Mouse (Mus musculus): ENCODE measurements around the gene Rad51ap1. TPM values are rescaled to one million over a fixed set of nuclear protein-coding genes. Genes with fewer than 3 reads are reported as not detected.

Rad51ap1 gene
- total and polyA plus RNA-seq, 3 experiments: 30.0 to 84.1 (median 79.1) TPM

GRCm38 (mm10) chr6:126921111-126921881 lies 18.1 kb downstream of the Rad51ap1 start, which contains the start of gene Dyrk4:
Gene Dyrk4 (minus strand): TSS chr6:126921839.
- no peak for DNase-seq (ENCODE audit: extremely low read depth)
- no peak within 1 kb of the TSS for H3K4me3 ChIP-seq (replicated peaks in 1 of 3; ENCODE audit: low read depth in 2 of 3, low read length in 2 of 3, poor library complexity in 1 of 3)
- dilution Hi-C loops (cut with MboI; ENCODE audit: extremely low pct_ligation_motif_present, extremely low pct_unique_long_range_greater_than_20kb, low sequenced_read_pairs): no loop called here
- peaks cover 37 to 54% of the 10 kb centered on the region in 2 experiments for H3K36me3 ChIP-seq (replicated peaks in 1 of 2; ENCODE audit: control insufficient read depth in 1 of 2, insufficient read depth in 1 of 2, low read length in 1 of 2)
- H3K9ac ChIP-seq (ENCODE audit: insufficient read depth, low read depth): no peak within 1 kb of the TSS
- H3K9me3 ChIP-seq (replicated peaks; ENCODE audit: low read length): no peaks in the 10 kb centered on the region
- no peaks in the 10 kb centered on the region for H3K79me2 ChIP-seq (replicated peaks; ENCODE audit: control insufficient read depth, extremely low read depth, insufficient read depth, poor library complexity, severe bottlenecking)
- TF ChIP-seq TBP (conservative IDR thresholded peaks at IDR 0.05; ENCODE audit: low read depth, low read length) (no peak), KAT2A (IDR thresholded peaks at IDR 0.05; ENCODE audit: insufficient replicate concordance, low read length) (no peak), GABPA (IDR thresholded peaks at IDR 0.05; ENCODE audit: insufficient replicate concordance, low read depth, low read length) (no peak), IRF4 (IDR thresholded peaks at IDR 0.05; ENCODE audit: low read depth, low read length) (no peak), ZMIZ1 (IDR thresholded peaks at IDR 0.05; ENCODE audit: low read depth, low read length) (no peak), RAD21 (IDR thresholded peaks at IDR 0.05; ENCODE audit: low read depth, low read length) (no peak), ZKSCAN1 (IDR thresholded peaks at IDR 0.05; ENCODE audit: borderline replicate concordance, low read depth, low read length) (no peak), ETS1 (conservative IDR thresholded peaks at IDR 0.05; ENCODE audit: low read depth, low read length) (no peak), JUN (IDR thresholded peaks at IDR 0.05; ENCODE audit: insufficient read depth, low read depth, low read length) (no peak), USF1 (IDR thresholded peaks at IDR 0.05; ENCODE audit: low read depth, low read length) (no peak), TCF12 (IDR thresholded peaks at IDR 0.05; ENCODE audit: low read depth, low read length) (no peak), UBTF (IDR thresholded peaks at IDR 0.05; ENCODE audit: low read depth, low read length) (no peak), E2F4 (IDR thresholded peaks at IDR 0.05; ENCODE audit: insufficient replicate concordance, low read depth, low read length) (no peak), CTCF (conservative IDR thresholded peaks at IDR 0.05 in 1 of 2, IDR thresholded peaks at IDR 0.05 in 1 of 2; ENCODE audit: low read depth in 2 of 2, low read length in 2 of 2) (no peak)
- H3K27me3 ChIP-seq (replicated peaks): no peaks in the 10 kb centered on the region
- no peak within 1 kb of the TSS for H3K4me2 ChIP-seq (ENCODE audit: insufficient read depth, low read depth, poor library complexity, severe bottlenecking)
- 0 out of 4 replicates have a peak, but pooled peaks cover 0 to 2% of the 10 kb centered on the region in 2 experiments for H3K4me1 ChIP-seq (ENCODE audit: control insufficient read depth in 1 of 2, insufficient read depth in 2 of 2)
- no peak within 1 kb of the TSS for H3K27ac ChIP-seq (ENCODE audit: insufficient read depth, low read depth)
- in situ Hi-C loops (cut with MboI; ENCODE audit: low pct_ligation_motif_present, low pct_unique_long_range_greater_than_20kb, low sequenced_read_pairs): loop anchor here (10.0 kb wide), 1 partner anchor 106 kb away; no protein-coding TSS in a partner anchor

DNA sequence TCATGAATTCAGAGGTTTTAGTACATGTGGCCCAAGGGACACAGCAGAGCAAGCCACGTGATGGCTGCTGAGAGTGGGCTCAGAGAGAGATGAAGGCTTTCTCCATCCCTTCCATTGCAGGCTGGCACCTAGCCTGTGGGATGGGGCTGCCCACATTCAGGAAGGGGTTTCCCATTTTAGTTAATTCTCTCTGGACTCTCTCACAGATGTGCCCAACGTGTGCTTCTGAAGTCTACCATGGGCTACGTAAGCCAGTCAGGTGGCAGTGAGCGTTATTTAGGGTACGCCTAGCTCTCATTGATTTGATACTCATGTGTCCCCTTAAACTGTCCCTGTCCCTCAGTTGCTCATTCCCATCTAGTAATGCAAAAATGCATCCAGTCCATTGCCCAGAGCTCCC lies 24.5 kb downstream of the Rad51ap1 start:
- TF ChIP-seq KAT2A (IDR thresholded peaks at IDR 0.05; ENCODE audit: insufficient replicate concordance, low read length): no peak
- no peak for TF ChIP-seq CHD2 (IDR thresholded peaks at IDR 0.05; ENCODE audit: low read length)
- TF ChIP-seq MEF2A (IDR thresholded peaks at IDR 0.05; ENCODE audit: borderline replicate concordance, low read depth, low read length): no peak
- TF ChIP-seq CTCF (conservative IDR thresholded peaks at IDR 0.05 in 1 of 2, IDR thresholded peaks at IDR 0.05 in 1 of 2; ENCODE audit: low read depth in 2 of 2, low read length in 2 of 2): no peak
- TF ChIP-seq ZC3H11A (IDR thresholded peaks at IDR 0.05; ENCODE audit: low read depth, low read length): no peak
- TF ChIP-seq MAFK (IDR thresholded peaks at IDR 0.05; ENCODE audit: insufficient replicate concordance, low read length): no peak
- TF ChIP-seq GABPA (IDR thresholded peaks at IDR 0.05; ENCODE audit: insufficient replicate concordance, low read depth, low read length): no peak
- no peak for TF ChIP-seq ZNF384 (IDR thresholded peaks at IDR 0.05; ENCODE audit: low read depth, low read length)
- TF ChIP-seq JUND (conservative IDR thresholded peaks at IDR 0.05; ENCODE audit: low read depth, low read length): no peak
- no peak for TF ChIP-seq RAD21 (IDR thresholded peaks at IDR 0.05; ENCODE audit: low read depth, low read length)
- no peak for TF ChIP-seq EP300 (IDR thresholded peaks at IDR 0.05; ENCODE audit: low read length)
- TF ChIP-seq SMC3 (IDR thresholded peaks at IDR 0.05; ENCODE audit: low read depth, low read length): no peak
- no peak for TF ChIP-seq NELFE (IDR thresholded peaks at IDR 0.05; ENCODE audit: low read depth, low read length)
- TF ChIP-seq CHD1 (IDR thresholded peaks at IDR 0.05; ENCODE audit: low read depth, low read length): no peak
- TF ChIP-seq MYC (IDR thresholded peaks at IDR 0.05; ENCODE audit: low read depth, low read length): no peak
- no peak for TF ChIP-seq MAZ (IDR thresholded peaks at IDR 0.05; ENCODE audit: low read depth, low read length)
- TF ChIP-seq JUN (IDR thresholded peaks at IDR 0.05; ENCODE audit: insufficient read depth, low read depth, low read length): no peak
- no peak for TF ChIP-seq NRF1 (IDR thresholded peaks at IDR 0.05; ENCODE audit: low read depth, low read length)
- TF ChIP-seq MAX (IDR thresholded peaks at IDR 0.05; ENCODE audit: low read length): no peak
- TF ChIP-seq MXI1 (IDR thresholded peaks at IDR 0.05; ENCODE audit: low read depth, low read length): no peak
- dilution Hi-C loops (cut with MboI; ENCODE audit: extremely low pct_ligation_motif_present, extremely low pct_unique_long_range_greater_than_20kb, low sequenced_read_pairs): no loop called here
- no peak overlapping the region for H3K4me2 ChIP-seq (ENCODE audit: insufficient read depth, low read depth, poor library complexity, severe bottlenecking)
- no peaks in the 10 kb centered on the region for H3K9me3 ChIP-seq (replicated peaks; ENCODE audit: low read length)
- in situ Hi-C loops (cut with MboI; ENCODE audit: low pct_ligation_motif_present, low pct_unique_long_range_greater_than_20kb, low sequenced_read_pairs): no loop called here
- H3K27ac ChIP-seq (ENCODE audit: insufficient read depth, low read depth): no peak overlapping the region
- no peaks in the 10 kb centered on the region for H3K36me3 ChIP-seq (replicated peaks in 1 of 2; ENCODE audit: control insufficient read depth in 1 of 2, insufficient read depth in 1 of 2, low read length in 1 of 2)
- H3K9ac ChIP-seq (ENCODE audit: insufficient read depth, low read depth): no peak overlapping the region
- peaks cover 4 to 22% of the 10 kb centered on the region in 2 experiments; a peak in 3 of 4 replicates for H3K4me1 ChIP-seq (ENCODE audit: control insufficient read depth in 1 of 2, insufficient read depth in 2 of 2)
- H3K79me2 ChIP-seq (replicated peaks; ENCODE audit: control insufficient read depth, extremely low read depth, insufficient read depth, poor library complexity, severe bottlenecking): no peaks in the 10 kb centered on the region
- no peak overlapping the region for H3K4me3 ChIP-seq (replicated peaks in 1 of 3; ENCODE audit: low read depth in 2 of 3, low read length in 2 of 3, poor library complexity in 1 of 3)
- DNase-seq (ENCODE audit: extremely low read depth): no peak
- H3K27me3 ChIP-seq (replicated peaks): no peaks in the 10 kb centered on the region

Measured in CH12.LX (cell line).